Mouse (Mus musculus) megakaryocyte, embryonic 14.5 days (primary cell): Measurements from ENCODE around the gene Map1a.

Experiments used
- FLI1 ChIP-seq: IDR thresholded peaks from 2 replicates; pipeline ENCODE4 v1.6.1; 2012; ENCODE audit warnings: low read length, inconsistent platforms, mixed read lengths
- GATA1 ChIP-seq: IDR thresholded peaks from 3 replicates; pipeline ENCODE4 v1.6.1; 2012; ENCODE audit warnings: mixed read lengths, low read length, inconsistent platforms, borderline replicate concordance

DNA sequence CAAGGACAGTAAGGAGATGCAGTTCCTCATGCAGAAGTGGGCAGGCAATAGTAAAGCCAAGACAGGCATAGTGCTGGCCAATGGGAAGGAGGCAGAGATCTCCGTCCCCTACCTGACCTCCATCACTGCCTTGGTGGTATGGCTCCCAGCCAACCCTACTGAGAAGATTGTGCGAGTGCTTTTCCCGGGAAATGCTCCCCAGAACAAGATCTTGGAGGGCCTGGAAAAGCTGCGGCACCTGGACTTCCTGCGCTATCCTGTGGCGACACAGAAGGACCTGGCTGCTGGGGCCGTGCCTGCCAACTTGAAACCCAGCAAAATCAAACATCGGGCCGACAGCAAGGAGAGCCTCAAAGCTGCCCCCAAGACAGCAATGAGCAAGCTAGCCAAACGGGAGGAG lies 10.6 kb downstream of the Map1a start:
- no peak for TF ChIP-seq GATA1
- no peak for TF ChIP-seq FLI1
